Mouse (Mus musculus) heart, postnatal 10 days (tissue): ENCODE results near the gene Fbxo41. TPM values are rescaled to one million over a fixed set of nuclear protein-coding genes. Genes with fewer than 3 reads are reported as not detected.

ENCODE experiments used
- DNase-seq, 2 experiments: peaks; one replicate each; pipeline ENCODE4 v3.0.0; 2021
- intact Hi-C: fragments of 180-260 bp; cut with DNase I; formaldehyde crosslinking; loops from one replicate; pipeline ENCODE4 v1.15.1; 2025
- total RNA-seq, 2 experiments: library from RNA; stranded (reverse); gene quantifications; 2 replicates each; pipeline ENCODE4 v1.2.3; 2021

The Fbxo41 gene
- total RNA-seq, 2 experiments from 2014 or later: not detected

- intact Hi-C loops: no loop called here
- no peak for DNase-seq
These were observed 5.8 kb downstream of the Fbxo41 start for GRCm38 (mm10) chr6:85496976-85497375.

GRCm38 (mm10) chr6:85491606-85492005 lies 11.2 kb downstream of the Fbxo41 start:
- intact Hi-C loops: no loop called here
- DNase-seq: no peak

- no peak for DNase-seq
- intact Hi-C loops: no loop called here
These were observed 12.5 kb downstream of the Fbxo41 start for GRCm38 (mm10) chr6:85490252-85490651.

- intact Hi-C loops: no loop called here
- DNase-seq: no peak
These were observed 13.1 kb downstream of the Fbxo41 start for GRCm38 (mm10) chr6:85489717-85490116.

- DNase-seq: no peak
- intact Hi-C loops: no loop called here
These were observed 14.3 kb downstream of the Fbxo41 start for GRCm38 (mm10) chr6:85488510-85488909.

- intact Hi-C loops: no loop called here
- no peak for DNase-seq
These were observed 17.1 kb downstream of the Fbxo41 start for GRCm38 (mm10) chr6:85485738-85486137.

- no peak for DNase-seq
- intact Hi-C loops: no loop called here
These were observed 18.7 kb downstream of the Fbxo41 start for GRCm38 (mm10) chr6:85483843-85484721.

GRCm38 (mm10) chr6:85480685-85481084 lies 22.1 kb downstream of the Fbxo41 start:
- intact Hi-C loops: no loop called here
- no peak for DNase-seq

GRCm38 (mm10) chr6:85479979-85480378 lies 22.8 kb downstream of the Fbxo41 start:
- no peak for DNase-seq
- intact Hi-C loops: no loop called here

GRCm38 (mm10) chr6:85478416-85478815 lies 24.4 kb downstream of the Fbxo41 start:
- intact Hi-C loops: no loop called here
- DNase-seq: no peak

- peak in 1 of 2 experiments; percentile 19 for DNase-seq
- intact Hi-C loops: no loop called here
These were observed 25.4 kb downstream of the Fbxo41 start for GRCm38 (mm10) chr6:85477366-85477917.

- intact Hi-C loops: no loop called here
- no peak for DNase-seq
These were observed 27.2 kb downstream of the Fbxo41 start for GRCm38 (mm10) chr6:85475581-85475980.

- no peak for DNase-seq
- intact Hi-C loops: no loop called here
These were observed 30.3 kb downstream of the Fbxo41 start for GRCm38 (mm10) chr6:85472542-85472941.

GRCm38 (mm10) chr6:85471962-85472361 lies 30.8 kb downstream of the Fbxo41 start:
- intact Hi-C loops: no loop called here
- DNase-seq: no peak

- intact Hi-C loops: loop anchor here (10.0 kb wide), 1 partner anchor 435 kb away; the partner anchor contains the start of gene Nat8f4
- DNase-seq: no peak
These were observed 32.9 kb downstream of the Fbxo41 start for GRCm38 (mm10) chr6:85469660-85470430.

GRCm38 (mm10) chr6:85465381-85465780 lies 37.4 kb downstream of the Fbxo41 start:
- intact Hi-C loops: loop anchor here (10.0 kb wide), 1 partner anchor 439 kb away; the partner anchor contains the start of gene Nat8f4
- no peak for DNase-seq

GRCm38 (mm10) chr6:85459621-85460020 lies 43.2 kb downstream of the Fbxo41 start:
- intact Hi-C loops: loop anchor here (10.0 kb wide), 1 partner anchor 445 kb away; the partner anchor contains the start of gene Nat8f4
- no peak for DNase-seq

GRCm38 (mm10) chr6:85452816-85453215 lies 50.0 kb downstream of the Fbxo41 start:
- no peak for DNase-seq
- intact Hi-C loops: no loop called here

GRCm38 (mm10) chr6:85452411-85452665 lies 50.5 kb downstream of the Fbxo41 start:
- DNase-seq: no peak

GRCm38 (mm10) chr6:85451664-85452410 lies 51.0 kb downstream of the Fbxo41 start, which contains the start of gene Pradc1:
Gene Pradc1, minus strand, starts transcription at chr6:85451970.
- DNase-seq: peak; percentile 98 to 99
- intact Hi-C loops: no loop called here

More at GRCm38 (mm10) chr6:85452411-85452665, 50.5 kb downstream of the Fbxo41 start:
- intact Hi-C loops: no loop called here
